Mouse (Mus musculus) myocyte (in vitro differentiated cells): ENCODE measurements around the gene Dpagt1.

Experiments
- MAX ChIP-seq: IDR thresholded peaks from one replicate; pipeline ENCODE4 v1.6.1; 2011; ENCODE audit warnings: low read depth, mild to moderate bottlenecking, control low read depth
- POLR2A ChIP-seq: IDR thresholded peaks from one replicate; pipeline ENCODE4 v1.6.1; 2011; ENCODE audit warnings: low read depth, mild to moderate bottlenecking, control low read depth, moderate library complexity; ENCODE audit not compliant: insufficient read length

DNA sequence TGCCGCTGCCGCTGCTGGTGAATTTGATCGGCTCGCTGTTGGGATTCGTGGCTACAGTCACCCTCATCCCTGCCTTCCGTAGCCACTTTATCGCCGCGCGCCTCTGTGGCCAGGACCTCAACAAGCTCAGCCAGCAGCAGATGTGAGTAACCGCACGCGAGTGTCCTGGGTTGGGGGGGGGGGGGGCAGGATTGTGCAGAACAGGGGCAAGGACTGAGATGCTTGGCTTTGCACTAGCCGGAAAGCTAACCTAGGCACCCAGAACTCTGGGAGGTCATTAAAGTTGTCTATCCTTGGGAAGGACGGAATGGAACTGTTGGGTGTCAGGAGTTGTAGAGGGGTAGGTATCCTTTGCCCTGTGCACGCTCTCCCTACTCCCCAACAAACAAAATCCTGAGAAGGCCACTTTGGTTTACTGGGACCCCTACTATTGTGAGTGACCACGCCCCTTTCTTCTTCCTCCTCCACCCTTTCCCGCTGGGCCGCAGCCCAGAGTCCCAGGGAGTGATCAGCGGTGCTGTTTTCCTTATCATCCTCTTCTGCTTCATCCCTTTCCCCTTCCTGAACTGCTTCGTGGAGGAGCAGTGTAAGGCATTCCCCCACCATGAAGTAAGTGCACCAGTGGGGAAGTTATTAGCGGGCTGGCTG, 1.4 kb downstream of the Dpagt1 start:
- no peak for TF ChIP-seq POLR2A
- TF ChIP-seq MAX = no peak
